Mouse (Mus musculus) lung, postnatal 14 days (tissue): ENCODE measurements at regions not wholly inside any gene's neighbourhood (a gene's known extent, or its start where the extent isn't known, plus 50 kb on each side); places are given as distances from the start of the nearest gene placed in this dataset.

Experiments used
- DNase-seq: peaks from one replicate; pipeline ENCODE4 v3.0.0; 2021

DNA sequence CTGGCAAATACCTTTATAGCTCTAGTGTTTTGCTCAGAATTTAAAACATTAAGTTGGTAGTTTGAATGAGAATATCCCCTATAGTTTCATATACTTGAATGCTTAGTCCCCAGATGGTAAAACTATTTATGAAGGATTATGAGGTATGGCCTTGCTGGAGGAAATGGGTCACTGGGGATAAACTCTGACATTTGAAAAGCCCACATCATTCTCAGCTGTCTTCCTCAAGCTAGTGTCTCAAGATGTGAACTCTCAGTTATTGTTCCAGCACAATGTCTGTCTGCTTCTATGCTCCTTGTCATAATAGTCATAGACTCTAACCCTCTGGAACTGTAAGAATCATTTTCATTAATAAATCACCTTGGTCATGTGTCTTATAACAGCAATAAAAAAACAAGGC lies 2004.1 kb upstream of the Gm8797 start:
- no peak for DNase-seq

DNA sequence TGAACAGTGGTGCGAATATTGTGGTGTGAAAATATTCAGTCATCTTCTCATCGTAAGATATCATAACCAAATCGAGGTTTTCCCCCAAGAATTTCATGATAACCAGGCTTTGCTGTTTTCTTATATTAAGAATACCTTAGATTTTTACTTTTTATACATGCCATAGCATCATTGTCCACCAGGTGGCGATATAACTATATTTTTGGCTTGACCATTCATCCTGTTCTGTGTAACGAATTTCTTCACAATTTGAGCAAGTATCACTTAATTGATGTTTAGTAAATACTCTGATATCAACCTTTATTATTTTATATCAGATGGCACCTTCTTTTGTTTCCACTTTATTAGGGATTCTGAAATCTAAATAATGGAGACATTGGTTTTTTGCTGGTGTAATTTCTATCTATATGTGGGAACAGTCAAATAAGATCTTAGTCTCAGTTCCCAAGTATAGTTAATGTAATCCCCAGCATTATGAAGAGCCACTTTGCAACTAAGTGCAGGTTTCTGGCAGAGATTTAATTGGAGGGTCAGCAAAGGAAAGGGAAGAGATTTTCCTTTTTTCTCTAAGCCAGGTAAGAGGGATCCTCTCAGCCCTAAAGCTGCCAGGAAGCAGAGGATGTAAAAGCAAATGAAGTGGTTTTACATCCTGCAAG lies 1998.9 kb upstream of the Gm8797 start:
- peak; percentile 19 for DNase-seq

DNA sequence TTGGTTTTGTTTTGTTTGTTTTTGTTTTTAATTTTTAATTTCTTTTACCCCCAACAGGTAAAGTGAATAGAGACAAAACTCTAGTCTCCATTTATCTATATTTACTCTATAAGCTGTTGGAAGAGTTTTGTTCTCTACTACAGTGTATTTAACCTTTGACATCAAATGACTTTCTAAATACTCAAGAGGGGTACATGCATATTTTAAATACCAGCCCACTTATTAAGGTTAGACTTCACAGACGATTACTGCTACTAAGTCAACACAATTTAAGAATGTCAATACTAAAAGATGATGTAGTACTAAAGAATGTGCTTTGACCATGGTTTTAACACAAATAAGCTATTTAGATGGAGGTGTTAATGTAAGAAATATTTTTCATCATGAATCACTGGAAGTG lies 1989.3 kb upstream of the Gm8797 start:
- no peak for DNase-seq

DNA sequence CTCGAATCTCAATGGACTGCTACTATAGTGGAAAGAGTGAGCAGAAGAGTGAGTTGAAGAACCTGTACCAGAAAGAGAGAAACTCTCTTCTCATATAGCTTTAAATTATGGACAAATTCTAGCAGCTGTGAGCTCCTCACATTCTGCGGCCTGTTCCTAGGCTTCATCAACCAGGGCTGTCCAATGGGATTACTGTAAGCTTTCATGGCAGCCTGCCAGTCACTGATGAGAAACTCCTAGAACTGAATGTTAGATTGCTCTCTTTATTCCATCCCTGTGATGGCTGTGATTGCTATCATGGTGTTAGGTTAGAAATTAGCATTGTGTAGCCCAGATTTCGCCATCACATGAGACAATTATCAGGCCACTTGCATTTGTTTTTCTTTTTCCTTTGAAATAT lies 1966.4 kb upstream of the Gm8797 start:
- no peak for DNase-seq

DNA sequence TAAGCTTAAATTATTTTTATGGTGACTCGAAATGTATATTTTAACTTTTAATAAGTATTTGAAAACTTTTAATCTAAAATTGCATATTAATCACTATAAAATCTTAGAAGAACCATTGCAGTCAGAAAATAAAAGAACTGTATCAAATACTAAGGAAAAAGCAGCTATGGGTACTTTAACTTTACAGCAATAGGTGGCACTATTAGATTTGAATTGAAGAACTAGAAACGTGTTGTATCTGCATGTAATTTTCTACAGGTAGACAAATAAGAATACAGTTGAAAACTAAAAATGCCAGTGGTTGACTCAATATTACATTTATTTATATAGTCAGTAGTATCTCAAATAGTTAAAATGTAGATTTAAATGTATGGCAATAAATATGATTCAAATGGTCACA lies 1964.6 kb upstream of the Gm8797 start:
- no peak for DNase-seq

DNA sequence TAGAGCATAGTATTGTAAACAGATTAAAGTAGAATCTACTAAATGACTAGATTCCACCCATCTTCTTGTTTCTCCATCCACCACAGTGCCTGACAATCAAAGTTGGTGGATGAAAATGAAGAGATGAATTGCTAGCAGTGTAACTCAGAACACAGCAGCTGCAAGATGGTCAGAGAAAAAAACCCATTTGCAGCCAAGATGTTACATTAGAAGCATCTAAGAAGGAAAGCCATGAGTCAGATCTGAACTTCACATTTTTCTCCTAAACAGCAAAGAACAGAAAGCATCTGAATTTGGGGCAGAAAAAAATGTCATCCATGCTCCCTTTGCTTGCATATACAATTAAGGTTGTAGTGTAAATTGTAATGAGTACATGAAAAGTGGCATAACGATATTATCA lies 1942.8 kb upstream of the Gm8797 start:
- no peak for DNase-seq

DNA sequence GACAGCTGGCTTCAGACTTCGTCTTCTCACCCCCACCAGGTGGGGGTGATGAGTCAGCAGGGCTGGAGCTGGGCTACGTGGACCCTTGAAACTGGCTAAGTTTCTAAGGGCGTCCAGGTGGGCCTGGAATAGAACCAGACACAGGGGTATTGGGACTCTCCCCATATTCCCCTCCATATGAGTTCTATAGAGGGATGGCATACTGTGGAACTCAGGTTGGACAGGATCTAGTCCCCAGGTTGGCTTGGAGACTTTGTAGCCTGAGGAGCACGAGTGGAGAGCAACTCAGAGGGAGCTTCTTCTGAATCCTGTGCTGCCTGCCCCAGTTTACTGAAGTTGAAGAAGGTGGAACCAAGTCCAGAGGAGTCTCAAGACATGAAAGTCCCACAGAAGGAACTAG lies 1921.6 kb upstream of the Gm8797 start:
- DNase-seq: no peak

DNA sequence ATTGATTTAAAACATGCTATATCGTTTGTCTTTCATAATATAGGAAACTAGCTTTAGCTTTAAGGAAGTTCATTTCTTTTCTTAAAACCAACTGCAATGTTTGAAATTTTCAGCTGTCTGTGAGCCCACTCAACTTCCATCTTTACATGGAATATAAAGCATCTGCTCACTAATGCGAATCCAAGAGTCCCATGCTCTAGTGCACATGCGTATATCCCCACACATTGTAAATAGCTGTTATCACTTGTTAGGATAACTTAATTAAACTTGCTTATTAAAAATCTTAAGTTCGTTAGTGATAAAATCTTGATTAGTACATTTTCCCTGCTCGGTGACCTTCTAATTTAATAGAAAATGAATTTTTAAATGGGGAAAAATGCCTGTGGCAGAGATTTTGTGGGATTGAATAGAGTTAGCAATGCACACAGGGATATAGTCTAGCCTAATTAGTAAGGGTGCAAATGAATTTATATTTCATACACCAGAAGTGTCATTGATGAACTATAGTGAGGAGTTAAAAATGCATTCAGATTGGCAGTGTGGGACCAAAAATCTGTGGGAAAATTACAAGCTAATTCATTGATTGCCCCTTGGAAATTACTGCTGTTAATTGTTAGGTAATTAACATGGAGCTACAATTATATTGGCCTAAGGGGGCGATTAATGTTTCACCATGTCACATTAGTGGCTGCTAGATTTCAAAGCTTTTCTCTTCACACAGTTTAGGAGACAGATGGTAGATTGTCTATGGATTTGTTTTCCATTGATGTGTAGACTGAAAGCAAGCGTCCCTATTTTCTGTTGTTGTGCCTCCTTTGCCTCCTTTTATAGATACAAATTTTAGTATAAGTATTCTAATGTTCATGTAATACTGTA lies 1919.0 kb upstream of the Gm8797 start:
- no peak for DNase-seq
